Mouse (Mus musculus) brain, adult 2 months (tissue): ENCODE results near the gene Olfr763.
"Not testable (repeated sequence)": the region's sequence is repeated elsewhere in the genome, so short reads cannot be mapped to it uniquely, and the experiment has no call there.

ENCODE experiments used
- DNase-seq: peaks from one replicate; pipeline ENCODE4 v3.0.0; 2011; ENCODE audit warnings: low read depth, low spot score

The Olfr763 gene

DNA sequence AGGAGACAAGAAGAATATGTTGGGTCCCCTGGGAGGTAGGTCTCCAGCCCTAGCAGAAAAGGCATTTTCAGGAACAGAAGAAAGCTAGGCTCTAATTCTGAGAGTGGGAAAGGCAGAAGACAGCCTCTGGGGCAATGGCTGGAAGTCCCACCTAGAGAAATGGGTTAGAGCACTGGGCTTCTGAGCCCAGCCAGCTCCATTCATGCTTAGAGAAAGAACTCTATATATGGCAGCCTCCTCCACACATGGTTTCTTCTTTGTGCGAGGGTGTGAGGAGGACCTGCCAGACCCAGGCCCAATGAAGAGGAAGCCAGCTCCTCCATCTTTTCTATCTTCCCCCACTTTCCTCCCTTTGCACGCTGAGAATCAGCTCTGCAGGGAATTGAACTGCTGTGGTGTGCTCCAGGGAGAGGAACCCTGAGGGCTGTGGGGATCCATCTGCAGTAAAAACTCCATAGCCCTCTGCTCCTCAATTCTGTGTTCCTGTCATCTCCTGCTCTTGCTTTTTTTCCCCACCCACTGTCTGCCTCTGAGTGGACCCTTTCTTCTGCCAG is at the start of gene Olfr763:
Gene Olfr763 (plus strand): TSS at position 504 of the 554 bp plus-strand sequence.
- DNase-seq, result peak; percentile 3

- no peak for DNase-seq
These were observed 45.6 kb upstream of the Olfr763 start for GRCm38 (mm10) chr10:128964961-128965360.

GRCm38 (mm10) chr10:128965871-128966270 is 44.7 kb upstream of the Olfr763 start:
- DNase-seq, result no peak

- no peak for DNase-seq
These were observed 42.2 kb upstream of the Olfr763 start for GRCm38 (mm10) chr10:128968341-128968749.

DNA sequence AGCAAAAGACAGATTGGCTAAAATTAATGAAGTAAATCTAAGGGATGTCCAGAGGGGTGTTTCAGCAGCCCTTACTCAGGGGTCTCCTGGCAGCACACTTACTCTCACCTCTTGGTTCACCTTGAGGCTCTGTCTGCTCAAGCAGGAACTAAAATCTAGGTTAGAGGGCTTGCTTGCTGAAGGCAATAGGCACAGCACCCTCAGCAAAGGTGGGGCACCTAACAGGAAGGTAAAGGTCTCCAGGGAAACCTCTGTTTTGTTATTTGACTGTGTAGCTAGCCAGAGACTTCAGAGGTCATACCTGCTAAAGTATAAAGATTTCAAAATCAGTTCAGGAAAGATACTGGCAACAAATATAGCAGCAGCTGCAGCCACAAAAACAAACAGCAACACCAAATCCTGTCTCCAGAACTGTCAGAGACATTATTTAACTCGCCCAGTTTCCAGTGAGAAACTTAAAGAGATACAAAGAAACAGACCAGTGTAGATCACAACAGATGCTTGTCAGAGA is 39.8 kb upstream of the Olfr763 start:
- no peak for DNase-seq

DNA sequence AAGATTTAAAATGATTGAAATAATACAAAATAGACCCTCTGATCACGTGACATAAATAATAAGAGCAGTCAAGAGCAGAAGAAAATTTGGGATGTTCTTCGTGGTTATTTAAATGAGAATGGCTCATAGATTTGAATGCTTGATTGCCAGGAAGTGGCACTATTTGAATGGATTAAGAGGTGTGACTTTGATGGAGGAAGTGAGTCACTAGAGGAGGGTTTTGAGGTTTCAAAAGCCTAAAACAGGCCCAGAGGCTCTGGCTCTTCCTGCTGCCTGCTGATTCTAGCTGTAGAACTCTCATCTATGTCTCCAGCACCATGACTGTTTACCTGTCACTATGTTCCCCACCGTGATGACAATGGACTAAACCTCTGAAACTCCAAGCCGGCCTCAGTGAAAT is 37.8 kb upstream of the Olfr763 start:
- no peak for DNase-seq

DNA sequence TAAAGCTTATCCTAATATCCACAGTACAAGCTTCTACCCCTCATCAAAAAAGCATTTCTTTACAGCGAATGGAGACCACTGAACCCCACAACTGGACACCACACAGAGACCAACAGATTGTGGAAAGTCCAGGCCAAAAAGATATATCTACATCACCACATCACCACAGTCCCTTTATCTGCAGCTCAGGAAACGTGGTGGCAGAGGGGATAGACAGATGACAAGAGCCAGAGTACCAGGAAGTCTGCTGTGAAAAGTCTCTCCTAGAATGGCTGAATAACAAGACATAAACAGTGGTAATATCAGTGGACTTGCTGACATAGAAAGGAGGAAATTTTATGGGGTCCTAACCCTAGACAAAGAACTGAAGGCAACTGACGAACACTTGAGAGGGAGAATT is 34.2 kb upstream of the Olfr763 start:
- no peak for DNase-seq

DNA sequence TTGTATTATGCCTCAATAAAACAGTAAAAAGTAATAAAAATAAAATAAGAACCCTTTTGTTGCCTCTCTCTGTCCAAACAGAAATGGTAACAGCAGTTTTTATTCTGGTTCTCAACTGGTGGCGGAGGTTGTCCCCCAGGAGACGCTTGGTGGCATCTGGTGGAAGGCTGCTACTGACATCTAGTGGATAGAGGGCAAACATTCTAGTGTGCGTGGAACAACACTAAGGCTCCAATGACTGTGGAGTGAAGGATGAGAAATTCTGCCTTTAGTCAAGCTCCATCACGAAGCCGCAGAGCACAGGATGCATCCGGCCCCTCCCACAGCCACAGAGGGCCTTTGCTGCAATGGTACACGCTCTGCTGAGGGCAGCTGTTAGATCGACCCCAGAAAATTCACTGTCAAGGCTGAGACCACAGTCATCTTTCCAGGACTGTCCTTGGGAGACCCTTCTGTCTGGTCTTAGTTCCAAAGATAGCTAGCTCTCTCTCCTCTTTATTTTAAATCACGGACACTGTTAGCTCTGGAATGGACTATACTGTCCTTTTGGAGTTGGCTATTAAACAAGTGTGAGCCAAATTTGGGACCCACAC is 33.0 kb upstream of the Olfr763 start:
- peak; percentile 85 for DNase-seq

GRCm38 (mm10) chr10:128980644-128981365 is 29.8 kb upstream of the Olfr763 start:
- no peak for DNase-seq

DNA sequence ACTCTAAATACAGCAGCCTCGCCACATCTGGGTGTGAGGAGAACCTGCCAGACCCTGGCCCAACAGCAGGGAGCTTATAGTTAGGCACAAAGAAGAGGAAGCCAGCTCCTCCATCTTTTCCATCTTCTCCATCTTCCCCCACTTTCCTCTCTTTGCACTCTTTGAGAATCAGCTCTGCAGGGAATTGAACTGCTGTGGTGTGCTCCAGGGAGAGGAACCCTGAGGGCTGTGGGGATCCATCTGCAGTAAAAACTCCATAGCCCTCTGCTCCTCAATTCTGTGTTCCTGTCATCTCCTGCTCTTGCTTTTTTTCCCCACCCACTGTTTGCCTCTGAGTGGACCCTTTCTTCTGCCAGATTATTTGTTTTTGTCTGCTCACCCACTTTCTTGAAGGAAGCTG is 21.5 kb upstream of the Olfr763 start, which contains the start of gene Olfr9:
Gene Olfr9 (plus strand): TSS at position 301 of the 400 bp plus-strand sequence.
- DNase-seq, result not testable (repeated sequence)

GRCm38 (mm10) chr10:128990129-128990850 is 20.3 kb upstream of the Olfr763 start:
- DNase-seq, result not testable (repeated sequence)

DNA sequence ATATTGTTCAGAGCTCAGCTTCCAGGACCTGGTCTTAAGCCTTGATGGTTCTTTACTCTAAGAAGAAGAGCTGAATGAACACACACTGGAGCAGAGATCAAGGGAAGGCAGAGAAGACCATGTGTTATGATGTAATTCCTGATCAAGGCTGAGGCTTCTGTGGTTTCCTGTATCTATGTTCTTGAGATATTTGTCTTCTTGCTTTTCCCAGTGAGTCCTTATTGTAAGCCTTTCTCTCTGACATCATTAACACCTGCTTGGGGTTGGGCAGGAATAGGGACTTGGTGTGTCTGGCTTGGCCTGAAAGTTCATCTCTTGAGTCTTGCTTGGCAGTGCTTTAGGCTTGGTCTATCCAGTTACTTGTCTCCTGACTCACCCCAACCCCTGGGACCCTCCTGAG is 19.6 kb upstream of the Olfr763 start:
- DNase-seq, result no peak

- DNase-seq, result no peak
These were observed 14.8 kb upstream of the Olfr763 start for GRCm38 (mm10) chr10:128995796-128996195.

- no peak for DNase-seq
These were observed 14.0 kb upstream of the Olfr763 start for GRCm38 (mm10) chr10:128996523-128997040.

DNA sequence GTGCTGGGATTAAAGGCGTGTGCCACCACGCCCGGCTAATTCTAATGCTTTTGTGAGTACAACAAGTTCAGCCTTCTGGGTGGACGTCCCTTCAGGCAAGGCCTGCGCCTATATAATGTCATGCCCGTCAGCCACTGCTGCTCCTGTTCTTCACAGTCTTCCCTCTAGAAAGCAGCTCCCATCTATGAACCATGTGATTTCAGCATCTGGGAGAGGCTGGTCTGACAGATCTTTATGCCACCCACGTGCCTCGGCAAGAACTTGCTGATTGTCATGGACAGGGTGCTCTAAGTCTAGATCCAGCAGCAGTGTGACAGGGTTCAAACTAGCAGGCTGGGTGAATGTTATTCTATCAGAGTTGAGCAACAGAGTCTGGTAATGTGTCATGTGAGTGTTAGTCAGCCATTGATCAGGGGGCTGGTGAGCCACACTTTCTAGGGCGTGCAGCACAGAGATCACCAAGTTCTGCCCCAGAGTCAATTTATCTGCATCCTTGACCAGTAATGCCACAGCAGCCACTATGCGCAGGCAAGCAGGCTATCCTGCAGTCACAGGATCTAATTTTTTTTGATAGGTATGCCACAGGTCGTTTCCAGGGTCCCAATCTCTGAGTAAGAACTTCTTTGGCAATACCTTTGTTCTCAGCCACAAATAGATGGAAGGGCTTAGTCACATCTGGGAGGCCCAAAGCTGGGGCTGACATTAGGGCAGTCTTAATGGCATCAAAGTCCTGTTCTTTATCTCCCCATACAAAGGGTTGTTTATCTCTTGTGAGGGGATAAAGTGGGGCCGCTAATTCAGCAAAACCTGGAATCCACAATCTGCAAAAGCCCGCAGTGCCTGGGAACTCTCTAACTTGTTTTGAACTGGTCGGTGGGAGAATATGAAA is 6.3 kb upstream of the Olfr763 start:
- no peak for DNase-seq

DNA sequence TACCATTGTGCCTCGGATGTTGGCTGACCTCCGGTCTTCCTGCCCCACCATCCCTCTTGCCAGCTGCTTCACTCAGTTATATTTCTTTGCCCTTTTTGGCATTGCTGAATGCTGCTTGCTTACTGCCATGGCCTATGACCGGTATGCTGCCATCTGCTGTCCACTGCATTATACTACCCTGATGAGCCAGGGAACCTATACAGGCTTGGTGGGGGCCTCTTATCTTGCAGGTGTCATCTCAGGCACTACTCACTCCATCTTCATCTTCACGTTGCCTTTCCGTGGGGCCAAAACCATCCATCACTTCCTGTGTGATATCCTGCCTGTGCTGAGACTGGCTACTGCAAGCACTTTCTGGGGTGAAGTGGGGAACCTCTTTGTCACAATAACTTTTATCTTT is 920 bp downstream of the Olfr763 start:
- not testable (repeated sequence) for DNase-seq

DNA sequence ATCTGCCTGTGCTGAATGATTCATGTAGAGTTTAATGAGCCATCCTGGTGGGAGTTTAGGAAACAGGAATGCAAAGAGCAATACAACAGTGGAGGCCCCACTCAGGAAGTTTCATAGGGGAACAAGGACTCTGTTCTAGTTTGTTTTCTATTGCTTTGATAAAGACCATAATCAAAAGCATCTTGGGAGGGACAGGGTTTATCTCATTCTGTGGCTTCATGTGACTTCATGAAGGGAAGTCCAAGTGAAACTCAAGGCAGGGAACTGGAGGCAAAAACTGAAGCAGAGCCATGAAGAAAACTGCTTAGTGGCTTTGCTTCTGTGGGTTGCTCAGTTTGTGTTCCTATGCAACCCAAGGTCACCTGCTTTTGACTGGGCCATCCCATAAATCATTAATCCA is 3.9 kb downstream of the Olfr763 start:
- DNase-seq, result no peak

DNA sequence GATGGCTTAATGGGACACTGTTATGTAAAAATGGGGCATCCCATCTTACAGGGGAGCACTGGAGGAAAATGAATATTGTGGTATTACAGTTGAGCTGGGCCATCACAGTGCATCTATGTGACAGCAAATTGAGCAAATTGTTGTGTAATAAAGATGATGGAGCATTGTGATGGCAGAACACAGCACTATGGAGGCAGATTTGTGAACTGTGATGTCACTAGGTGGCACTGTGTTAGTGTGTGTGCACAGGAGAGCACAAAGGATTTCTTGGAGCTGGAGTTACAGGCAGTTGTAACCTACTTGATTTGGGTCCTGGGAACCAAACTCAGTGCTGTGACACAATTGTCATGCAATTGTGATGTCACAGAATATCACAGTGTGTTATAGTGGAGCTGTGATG is 12.7 kb downstream of the Olfr763 start:
- DNase-seq, result peak; percentile 3

DNA sequence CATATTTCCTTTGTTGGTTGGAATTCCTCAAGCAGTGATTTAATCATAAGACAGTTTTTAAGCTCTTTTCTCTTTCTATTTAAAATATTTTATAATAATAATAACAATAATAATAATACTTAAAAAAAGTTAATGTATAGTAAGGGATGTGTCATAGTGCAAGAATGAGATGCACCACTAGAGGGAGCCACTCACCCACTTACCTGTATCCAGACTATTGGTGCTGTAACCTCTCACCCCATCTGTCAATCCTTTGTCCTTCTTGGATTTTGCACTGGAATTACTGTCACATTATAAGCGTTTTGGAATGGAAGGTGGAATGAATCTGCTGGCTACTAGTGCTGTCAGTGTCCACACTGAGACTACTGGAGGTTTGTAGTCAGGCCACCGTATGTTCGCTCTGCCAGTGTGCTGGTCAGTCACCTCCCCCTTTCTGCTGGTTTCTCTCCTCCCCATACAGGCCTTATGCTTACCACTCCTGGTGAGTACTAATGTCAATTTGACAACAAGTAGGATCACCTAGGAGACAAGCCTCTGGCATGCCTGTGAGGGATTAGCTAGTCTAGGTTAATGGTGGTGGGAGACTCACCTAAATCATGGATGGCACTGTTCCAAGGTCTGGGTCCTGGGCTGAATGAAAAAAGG is 15.5 kb downstream of the Olfr763 start:
- DNase-seq, result peak; percentile 47

DNA sequence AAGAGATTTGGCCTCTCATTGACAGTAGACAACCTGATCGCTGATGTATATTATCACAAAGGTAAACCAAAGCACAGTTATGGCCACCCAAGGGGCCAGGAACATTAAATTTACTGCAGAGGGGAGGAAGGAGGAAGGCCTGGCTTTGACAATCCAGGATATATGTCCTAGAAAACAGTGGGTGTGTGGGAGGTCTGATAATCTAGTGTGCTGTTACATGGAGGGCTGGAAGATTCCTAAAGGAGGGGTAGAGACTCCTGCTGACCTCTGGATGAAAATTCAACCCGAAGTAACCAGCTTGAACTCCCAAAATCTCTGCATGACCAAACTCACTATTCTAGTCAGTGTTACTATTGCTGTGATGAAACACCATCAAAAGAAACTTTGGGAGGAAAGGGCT is 17.8 kb downstream of the Olfr763 start:
- no peak for DNase-seq
